Mouse (Mus musculus) ovary, adult 18-20 months (tissue): Measurements from ENCODE around the gene Rfx7.

Source experiments
- DNase-seq: peaks from one replicate; pipeline ENCODE4 v3.0.0; 2022; ENCODE audit warnings: low spot score, mixed read lengths

The Rfx7 gene

GRCm38 (mm10) chr9:72531996-72532380 is at the start of gene Rfx7:
Gene Rfx7 (plus strand): TSS chr9:72532240.
- DNase-seq, result peak; percentile 76

DNA sequence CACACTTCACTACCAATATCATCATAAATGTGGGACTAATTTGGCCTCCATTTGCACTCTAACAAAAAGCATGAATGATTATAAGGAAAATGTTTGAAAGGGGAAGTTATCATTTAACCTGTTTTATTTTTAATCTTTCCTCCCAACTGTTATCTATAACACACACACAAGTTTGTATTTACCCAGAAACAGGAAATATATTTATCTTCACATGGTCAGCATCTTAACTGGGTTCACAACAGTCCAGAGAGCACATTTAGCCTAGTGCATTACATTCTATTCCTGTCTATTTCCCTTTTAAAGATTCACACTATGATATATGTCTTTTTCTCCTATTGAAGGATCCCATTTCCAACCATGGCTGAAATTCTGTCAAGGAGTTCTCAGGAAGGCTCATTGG is 43.5 kb upstream of the Rfx7 start:
- no peak for DNase-seq

GRCm38 (mm10) chr9:72489131-72489530 is 42.9 kb upstream of the Rfx7 start:
- DNase-seq, result no peak

DNA sequence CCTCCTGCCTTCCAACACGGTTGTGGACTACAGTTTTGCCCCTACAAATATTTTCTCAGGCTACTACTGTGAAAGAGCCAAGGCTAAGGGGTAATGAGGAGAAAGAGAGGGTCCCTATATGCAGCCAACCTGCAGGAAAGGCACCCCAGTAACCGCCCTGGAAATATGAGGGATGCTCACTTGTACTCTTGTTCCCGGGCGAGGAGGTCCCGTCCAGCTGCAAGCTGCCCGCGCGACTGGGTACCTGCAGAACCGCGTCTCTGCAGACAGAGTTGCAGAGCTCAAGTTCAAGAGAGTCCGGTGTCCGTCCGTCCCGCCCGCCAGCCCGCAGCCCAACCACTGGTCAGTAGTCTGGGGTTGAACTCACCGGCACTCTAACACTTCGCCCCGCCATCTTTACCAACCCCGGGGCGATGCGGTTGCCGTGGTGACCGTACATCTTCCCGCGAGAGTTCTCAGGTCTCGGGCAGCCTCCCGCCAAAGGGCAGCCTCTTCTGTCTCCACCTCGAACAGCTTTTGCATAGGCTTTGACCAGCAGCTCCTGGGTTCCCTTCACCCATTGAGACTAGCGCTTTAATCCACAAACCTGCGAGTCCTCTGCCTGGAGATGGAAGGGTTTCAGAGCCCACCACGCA is 40.4 kb upstream of the Rfx7 start:
- DNase-seq, result peak; percentile 83

- DNase-seq, result no peak
Measured at GRCm38 (mm10) chr9:72492194-72492565, 39.9 kb upstream of the Rfx7 start, which contains the start of gene Tex9. Gene Tex9 (minus strand): TSS chr9:72492212.

GRCm38 (mm10) chr9:72493465-72493864 is 38.6 kb upstream of the Rfx7 start:
- DNase-seq, result no peak

DNA sequence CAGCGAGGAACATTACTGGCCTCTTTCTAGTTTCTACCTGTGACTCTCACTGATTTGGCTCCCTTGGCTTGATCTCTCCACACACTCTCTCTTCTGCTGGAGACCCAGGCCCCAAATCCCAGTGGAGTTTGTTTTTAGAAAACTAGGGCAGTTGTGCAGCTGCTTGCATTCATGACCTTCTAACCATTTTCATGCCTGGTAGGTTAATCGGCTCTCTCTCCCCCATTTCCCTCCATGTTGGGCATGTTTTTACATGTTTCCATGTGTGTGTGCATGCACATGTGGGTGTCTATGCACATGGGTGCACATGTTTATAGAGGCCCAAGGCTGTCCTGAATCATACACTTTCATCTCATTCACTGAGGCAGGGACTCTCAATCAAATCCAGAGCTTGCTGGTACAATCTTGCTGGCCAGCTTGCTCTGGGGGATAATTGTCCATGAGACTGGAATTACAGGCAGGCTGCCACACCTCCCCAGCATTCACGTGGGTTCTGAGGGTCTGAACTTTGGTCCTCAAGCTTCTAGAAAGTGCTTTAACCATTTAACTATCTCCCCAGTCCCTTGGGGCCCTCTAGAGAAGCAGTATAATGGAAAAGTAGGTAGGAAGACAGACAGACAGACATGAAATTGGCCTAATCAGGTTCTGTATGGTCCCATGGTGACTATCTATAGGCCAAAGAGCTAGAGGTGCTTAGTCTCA is 37.9 kb upstream of the Rfx7 start:
- no peak for DNase-seq

GRCm38 (mm10) chr9:72496691-72497090 is 35.3 kb upstream of the Rfx7 start:
- DNase-seq, result no peak

DNA sequence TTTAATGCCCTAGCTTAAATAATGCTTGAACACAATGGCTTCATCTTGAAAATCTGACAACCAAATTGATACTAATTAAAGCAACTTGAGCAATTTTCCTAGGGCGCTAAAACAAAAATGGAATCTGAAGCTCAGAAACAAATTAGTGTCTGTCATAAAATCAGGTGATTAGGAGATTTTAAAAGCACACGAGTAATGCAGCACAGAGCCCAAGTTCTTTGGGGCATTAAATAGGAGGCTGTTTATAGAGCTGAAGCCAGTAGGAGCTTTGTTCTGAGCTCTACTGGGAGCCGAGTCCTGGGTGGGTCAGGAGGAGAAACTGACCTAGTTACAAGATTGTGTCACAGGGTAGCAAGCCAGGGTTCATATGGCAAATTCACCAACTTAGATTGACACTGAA is 34.9 kb upstream of the Rfx7 start:
- no peak for DNase-seq

DNA sequence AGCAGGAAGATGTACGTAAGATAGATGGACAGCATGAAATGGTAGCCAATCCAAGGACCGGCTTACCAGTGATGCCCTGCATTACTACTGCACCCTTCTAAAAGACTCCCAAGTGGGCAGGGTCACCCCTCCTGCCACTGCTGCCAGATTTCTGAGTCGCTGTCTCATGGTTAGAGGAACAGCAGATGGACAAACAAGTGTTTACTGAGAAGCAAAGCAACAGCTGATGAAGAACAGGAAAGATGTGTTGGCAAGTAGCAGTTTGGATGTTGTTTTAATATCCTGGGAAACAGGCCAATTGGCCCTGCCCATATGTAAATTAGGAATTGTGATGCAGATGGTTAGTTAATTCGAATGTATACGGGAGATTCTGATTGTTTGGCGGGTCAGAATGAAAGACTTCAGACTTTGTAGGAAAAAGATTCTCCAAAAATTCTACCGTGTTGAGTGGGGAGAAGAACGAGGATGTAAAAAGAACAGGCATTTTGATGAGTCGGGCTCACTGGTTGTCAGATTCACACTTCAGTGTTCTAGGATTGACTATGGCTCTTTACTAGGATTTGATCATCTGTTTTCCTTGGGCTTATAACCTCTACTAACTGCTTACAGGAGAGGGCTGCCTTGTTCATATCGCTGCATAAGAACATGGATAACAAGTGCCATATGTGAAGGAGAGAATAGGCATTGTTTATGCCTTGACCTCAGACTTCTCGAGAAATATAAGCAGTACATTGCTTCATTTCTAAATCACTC is 19.6 kb upstream of the Rfx7 start:
- no peak for DNase-seq

- no peak for DNase-seq
Measured at GRCm38 (mm10) chr9:72515366-72515765, 16.7 kb upstream of the Rfx7 start.

GRCm38 (mm10) chr9:72519246-72519645 is 12.8 kb upstream of the Rfx7 start:
- DNase-seq, result no peak

DNA sequence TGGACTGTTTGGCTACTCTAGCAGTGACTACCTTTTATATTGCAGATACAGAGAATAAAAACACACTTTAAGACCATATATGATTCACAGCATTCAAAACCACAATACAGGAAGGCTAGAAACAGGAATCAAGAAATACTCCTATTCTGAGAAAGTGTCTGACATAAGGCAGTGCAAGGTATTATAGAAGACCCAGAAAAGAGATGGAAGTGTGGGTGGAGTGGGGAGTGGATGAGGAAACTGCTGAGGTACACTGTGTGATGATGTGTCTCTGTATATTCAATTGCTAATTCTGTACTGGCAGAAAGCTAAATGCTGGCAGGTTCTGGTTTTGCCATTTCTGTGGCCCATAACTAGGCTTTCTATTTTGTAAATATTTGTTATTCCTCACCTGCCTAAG is 11.2 kb upstream of the Rfx7 start:
- DNase-seq, result no peak

DNA sequence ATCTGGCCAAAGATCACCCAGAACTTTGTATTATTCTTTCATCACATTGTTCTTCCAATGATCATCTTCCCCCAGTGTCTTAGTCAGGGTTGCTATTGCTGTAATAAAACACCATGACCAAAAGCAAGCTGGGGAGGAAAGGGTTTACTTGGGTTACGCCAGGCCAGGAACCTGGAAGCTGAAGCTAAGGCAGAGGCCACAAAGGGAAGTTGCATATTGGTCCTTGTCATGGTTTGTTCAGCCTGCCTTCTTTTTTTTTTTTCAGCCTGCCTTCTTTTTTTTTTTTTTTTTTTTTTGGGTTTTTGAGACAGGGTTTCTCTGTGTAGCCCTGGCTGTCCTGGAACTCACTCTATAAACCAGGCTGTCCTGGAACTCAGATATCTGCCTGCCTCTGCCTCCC is 5.9 kb upstream of the Rfx7 start:
- no peak for DNase-seq

DNA sequence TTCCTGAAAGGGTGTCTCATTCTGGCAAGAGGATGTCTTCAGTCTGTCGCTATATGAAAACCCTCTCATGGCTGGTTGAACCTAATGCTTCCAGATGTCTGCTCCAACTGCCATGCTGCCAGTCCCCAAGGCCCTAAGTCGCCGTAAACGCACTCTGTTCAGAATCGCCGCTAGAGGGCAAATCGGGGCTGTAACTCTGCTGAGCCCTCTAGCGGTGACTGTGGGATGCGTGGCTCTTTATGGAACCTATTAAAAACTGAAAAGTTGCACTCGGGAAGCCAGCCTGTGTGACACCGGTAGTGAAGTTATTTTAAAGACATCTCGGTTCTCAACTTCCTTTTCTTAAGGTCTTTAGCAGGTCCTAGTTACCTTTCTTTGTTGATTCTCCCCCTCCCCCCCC is 1.8 kb upstream of the Rfx7 start:
- DNase-seq, result peak; percentile 62

DNA sequence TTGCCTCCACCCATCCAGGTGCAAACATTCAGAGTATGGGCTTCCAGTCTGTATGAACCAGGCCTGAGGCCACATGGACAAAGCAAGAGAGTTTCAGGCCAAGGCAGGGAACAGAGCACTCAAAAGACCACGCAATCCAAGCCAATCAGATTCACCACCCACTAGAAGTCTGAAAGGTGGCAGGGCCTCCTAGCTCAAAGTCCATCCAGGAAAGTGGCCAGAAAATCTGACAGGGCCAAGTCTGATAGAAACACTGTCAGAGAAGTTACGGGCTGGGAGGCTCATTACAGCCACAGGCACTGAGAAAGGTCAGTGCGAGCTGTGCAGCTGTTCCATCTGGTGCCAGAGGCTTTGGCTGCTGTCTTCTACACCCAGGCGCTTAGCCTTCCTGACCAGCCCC is 1.2 kb upstream of the Rfx7 start:
- peak; percentile 8 for DNase-seq

GRCm38 (mm10) chr9:72531291-72531995 is 597 bp upstream of the Rfx7 start:
- peak; percentile 83 for DNase-seq

DNA sequence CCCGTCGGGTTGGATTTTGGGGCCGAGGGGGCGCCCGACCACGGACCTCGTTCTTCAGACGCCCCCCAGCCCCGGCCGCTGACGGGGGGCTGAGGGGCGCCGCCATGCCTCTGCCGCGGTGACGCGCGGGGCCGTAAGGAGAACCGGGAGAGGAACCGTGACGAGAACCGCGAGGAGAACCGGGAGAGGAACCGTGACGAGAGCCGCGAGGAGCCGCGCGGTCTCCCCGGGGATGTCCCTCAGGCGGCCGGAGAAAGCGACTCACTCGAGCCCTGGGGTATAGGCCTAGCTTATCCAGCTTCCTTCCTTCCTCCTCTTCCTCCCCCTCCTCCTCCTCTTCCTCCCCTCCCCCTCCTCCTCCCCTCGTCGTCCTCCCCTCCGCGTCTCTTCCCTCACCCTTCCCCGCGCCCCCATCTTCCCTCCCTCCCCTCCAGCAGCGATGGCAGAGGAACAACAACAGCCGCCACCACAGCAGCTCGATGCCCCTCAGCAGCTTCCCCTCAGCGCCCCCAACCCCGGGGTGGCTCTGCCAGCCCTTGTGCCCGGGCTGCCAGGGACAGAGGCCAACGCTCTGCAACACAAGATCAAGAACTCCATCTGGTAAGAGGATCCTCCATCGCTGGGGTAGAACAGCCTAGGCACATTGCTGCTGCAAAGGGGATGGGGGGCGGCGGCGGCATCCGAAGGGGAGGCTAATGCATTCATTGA is 495 bp downstream of the Rfx7 start:
- DNase-seq, result peak; percentile 9

GRCm38 (mm10) chr9:72533089-72533415 is 1.0 kb downstream of the Rfx7 start:
- DNase-seq, result no peak

GRCm38 (mm10) chr9:72534985-72535384 is 2.9 kb downstream of the Rfx7 start:
- no peak for DNase-seq

DNA sequence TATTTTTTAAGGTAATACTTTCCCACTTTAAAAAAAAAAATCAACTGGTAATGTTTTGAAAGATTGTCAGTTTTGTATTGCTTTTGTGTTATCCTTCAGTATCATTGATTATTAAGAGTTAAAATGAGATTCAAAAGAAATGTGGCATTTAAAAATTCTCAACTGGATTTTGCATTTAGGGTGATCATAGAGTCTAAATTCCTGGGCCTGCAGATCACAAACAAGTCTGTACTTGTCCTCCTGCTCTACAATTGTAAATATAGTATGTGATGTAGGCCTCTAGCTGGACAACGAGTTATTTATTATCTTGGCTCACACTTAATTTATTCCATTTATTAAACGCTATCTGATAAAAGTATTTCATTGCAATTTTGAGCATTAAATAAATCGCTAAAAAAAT is 3.4 kb downstream of the Rfx7 start:
- DNase-seq, result no peak

DNA sequence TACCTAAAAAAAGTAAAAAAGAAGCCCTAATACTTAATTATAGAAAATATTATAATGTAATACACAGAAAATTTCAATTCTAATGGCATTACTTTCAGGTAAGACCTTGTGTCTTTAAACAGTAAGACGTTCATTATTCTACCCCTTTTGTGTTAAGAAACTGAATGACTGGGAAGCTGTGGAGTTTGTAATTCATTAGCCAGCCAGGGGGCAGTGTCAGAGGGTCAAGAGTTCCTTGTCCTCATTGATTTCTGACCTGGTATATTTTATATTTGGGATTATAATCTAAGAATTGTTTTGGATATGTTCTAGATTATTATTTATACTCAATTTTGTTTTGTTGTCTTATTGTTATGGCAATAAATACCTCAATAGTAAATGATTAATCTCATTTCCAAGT is 5.0 kb downstream of the Rfx7 start:
- DNase-seq, result no peak
